Mouse (Mus musculus): ENCODE measurements around the gene Ufsp1. TPM values are rescaled to one million over a fixed set of nuclear protein-coding genes. Genes with fewer than 3 reads are reported as not detected.

The Ufsp1 gene
- total and polyA plus RNA-seq, 3 experiments = 8.1 to 12.8 (median 8.8) TPM

- TF ChIP-seq CTCF (IDR thresholded peaks at IDR 0.05) (peak; percentile 67), EP300 (IDR thresholded peaks at IDR 0.05; ENCODE audit: insufficient read depth, low read depth, low read length) (no peak)
- H3K4me3 ChIP-seq = no peak overlapping the region
- intact Hi-C loops (cut with DNase I) = no loop called here
- no peak overlapping the region for H3K9ac ChIP-seq (ENCODE audit: low read depth, low read length)
- peaks cover 5% of the 10 kb centered on the region for H3K4me1 ChIP-seq (ENCODE audit: control insufficient read depth, insufficient read depth, low read length)
- peak in 1 of 2 experiments; percentile 38 for DNase-seq
- H3K36me3 ChIP-seq (ENCODE audit: control insufficient read depth, insufficient read depth, low read length) = no peaks in the 10 kb centered on the region
- H3K27ac ChIP-seq = no peak overlapping the region; the same call in 1 of the 2 replicates
- WGBS = 57% methylated on average over 30 of the region's 30 CpGs
- H3K79me2 ChIP-seq (replicated peaks; ENCODE audit: control insufficient read depth, insufficient read depth, low read length) = no peaks in the 10 kb centered on the region
- H3K27me3 ChIP-seq (ENCODE audit: control insufficient read depth, insufficient read depth, low read length) = no peaks in the 10 kb centered on the region
These were observed 20.9 kb downstream of the Ufsp1 start for GRCm38 (mm10) chr5:137315084-137315903.

- no peaks in the 10 kb centered on the region for H3K36me3 ChIP-seq (ENCODE audit: control insufficient read depth, insufficient read depth, low read length)
- 67% methylated on average over 8 of the region's 8 CpGs for WGBS
- no peak overlapping the region for H3K4me3 ChIP-seq
- no peaks in the 10 kb centered on the region for H3K79me2 ChIP-seq (replicated peaks; ENCODE audit: control insufficient read depth, insufficient read depth, low read length)
- H3K27me3 ChIP-seq (ENCODE audit: control insufficient read depth, insufficient read depth, low read length) = no peaks in the 10 kb centered on the region
- TF ChIP-seq POLR2A (IDR thresholded peaks at IDR 0.05; ENCODE audit: insufficient read depth, low read depth, low read length) (no peak), CTCF (IDR thresholded peaks at IDR 0.05) (no peak), EP300 (IDR thresholded peaks at IDR 0.05; ENCODE audit: insufficient read depth, low read depth, low read length) (no peak)
- intact Hi-C loops (cut with DNase I) = no loop called here
- no peak overlapping the region for H3K27ac ChIP-seq
- no peak overlapping the region for H3K9ac ChIP-seq (ENCODE audit: low read depth, low read length)
- H3K4me1 ChIP-seq (ENCODE audit: control insufficient read depth, insufficient read depth, low read length) = peaks cover 5% of the 10 kb centered on the region
- no peak for DNase-seq
These were observed 22.9 kb downstream of the Ufsp1 start for GRCm38 (mm10) chr5:137317361-137317760.

GRCm38 (mm10) chr5:137318570-137318969 is 24.1 kb downstream of the Ufsp1 start:
- 90% methylated on average over 1 of the region's 1 CpGs for WGBS
- intact Hi-C loops (cut with DNase I) = no loop called here

GRCm38 (mm10) chr5:137320996-137321395 is 26.6 kb downstream of the Ufsp1 start:
- H3K4me1 ChIP-seq (ENCODE audit: control insufficient read depth, insufficient read depth, low read length) = no peaks in the 10 kb centered on the region
- H3K4me3 ChIP-seq = no peak overlapping the region
- H3K9ac ChIP-seq (ENCODE audit: low read depth, low read length) = no peak overlapping the region
- DNase-seq = no peak
- H3K27me3 ChIP-seq (ENCODE audit: control insufficient read depth, insufficient read depth, low read length) = no peaks in the 10 kb centered on the region
- H3K36me3 ChIP-seq (ENCODE audit: control insufficient read depth, insufficient read depth, low read length) = no peaks in the 10 kb centered on the region
- WGBS = 79% methylated on average over 3 of the region's 3 CpGs
- no peak overlapping the region for H3K27ac ChIP-seq
- no peaks in the 10 kb centered on the region for H3K79me2 ChIP-seq (replicated peaks; ENCODE audit: control insufficient read depth, insufficient read depth, low read length)
- intact Hi-C loops (cut with DNase I) = no loop called here
- TF ChIP-seq EP300 (IDR thresholded peaks at IDR 0.05; ENCODE audit: insufficient read depth, low read depth, low read length) = no peak
- no peak for TF ChIP-seq CTCF (IDR thresholded peaks at IDR 0.05)
- no peak for TF ChIP-seq POLR2A (IDR thresholded peaks at IDR 0.05; ENCODE audit: insufficient read depth, low read depth, low read length)

More at GRCm38 (mm10) chr5:137318570-137318969, 24.1 kb downstream of the Ufsp1 start:
- H3K36me3 ChIP-seq (ENCODE audit: control insufficient read depth, insufficient read depth, low read length) = no peaks in the 10 kb centered on the region
- H3K4me1 ChIP-seq (ENCODE audit: control insufficient read depth, insufficient read depth, low read length) = peaks cover 2% of the 10 kb centered on the region; the same call in 1 of the 2 replicates
- H3K27ac ChIP-seq = no peak overlapping the region
- no peak for TF ChIP-seq EP300 (IDR thresholded peaks at IDR 0.05; ENCODE audit: insufficient read depth, low read depth, low read length)
- TF ChIP-seq POLR2A (IDR thresholded peaks at IDR 0.05; ENCODE audit: insufficient read depth, low read depth, low read length) = no peak
- TF ChIP-seq CTCF (IDR thresholded peaks at IDR 0.05) = no peak
- no peak for DNase-seq
- no peak overlapping the region for H3K9ac ChIP-seq (ENCODE audit: low read depth, low read length)
- H3K79me2 ChIP-seq (replicated peaks; ENCODE audit: control insufficient read depth, insufficient read depth, low read length) = no peaks in the 10 kb centered on the region
- H3K27me3 ChIP-seq (ENCODE audit: control insufficient read depth, insufficient read depth, low read length) = no peaks in the 10 kb centered on the region
- H3K4me3 ChIP-seq = no peak overlapping the region

GRCm38 (mm10) chr5:137330910-137331309 is 36.5 kb downstream of the Ufsp1 start:
- Histone ChIP-seq H3K9ac (ENCODE audit: low read depth, low read length) (no peak overlapping the region), H3K27ac (no peak overlapping the region), H3K36me3 (ENCODE audit: control insufficient read depth, insufficient read depth, low read length) (no peaks in the 10 kb centered on the region), H3K79me2 (replicated peaks; ENCODE audit: control insufficient read depth, insufficient read depth, low read length) (no peaks in the 10 kb centered on the region), H3K27me3 (ENCODE audit: control insufficient read depth, insufficient read depth, low read length) (no peaks in the 10 kb centered on the region), H3K4me1 (ENCODE audit: control insufficient read depth, insufficient read depth, low read length) (no peaks in the 10 kb centered on the region), H3K4me3 (no peak overlapping the region)
- no peak for TF ChIP-seq EP300 (IDR thresholded peaks at IDR 0.05; ENCODE audit: insufficient read depth, low read depth, low read length)
- no peak for TF ChIP-seq POLR2A (IDR thresholded peaks at IDR 0.05; ENCODE audit: insufficient read depth, low read depth, low read length)
- TF ChIP-seq CTCF (IDR thresholded peaks at IDR 0.05) = no peak
- WGBS = 81% methylated on average over 7 of the region's 7 CpGs
- DNase-seq = no peak
- intact Hi-C loops (cut with DNase I) = no loop called here

- H3K4me1 ChIP-seq (ENCODE audit: control insufficient read depth, insufficient read depth, low read length) = peaks cover 1% of the 10 kb centered on the region; the same call in 1 of the 2 replicates
- H3K36me3 ChIP-seq (ENCODE audit: control insufficient read depth, insufficient read depth, low read length) = no peaks in the 10 kb centered on the region
- H3K27me3 ChIP-seq (ENCODE audit: control insufficient read depth, insufficient read depth, low read length) = no peaks in the 10 kb centered on the region
- WGBS = 24% methylated on average over 15 of the region's 15 CpGs
- H3K4me3 ChIP-seq = peak overlapping the region; percentile 63
- H3K27ac ChIP-seq = peak overlapping the region; percentile 61
- TF ChIP-seq CTCF (IDR thresholded peaks at IDR 0.05) (no peak), POLR2A (IDR thresholded peaks at IDR 0.05; ENCODE audit: insufficient read depth, low read depth, low read length) (no peak), EP300 (IDR thresholded peaks at IDR 0.05; ENCODE audit: insufficient read depth, low read depth, low read length) (no peak)
- DNase-seq = no peak
- H3K79me2 ChIP-seq (replicated peaks; ENCODE audit: control insufficient read depth, insufficient read depth, low read length) = no peaks in the 10 kb centered on the region
- H3K9ac ChIP-seq (ENCODE audit: low read depth, low read length) = peak overlapping the region; percentile 63
- intact Hi-C loops (cut with DNase I) = loop anchor here (1.0 kb wide), 1 partner anchor 48 kb away; no protein-coding TSS in a partner anchor
These were observed 38.6 kb downstream of the Ufsp1 start for GRCm38 (mm10) chr5:137332857-137333511.
